Mouse (Mus musculus) thymus, adult 2 months (tissue): ENCODE results near the gene Med25. TPM values are rescaled to one million over a fixed set of nuclear protein-coding genes. Genes with fewer than 3 reads are reported as not detected.

Experiments used
- DNase-seq: peaks from one replicate; pipeline ENCODE4 v3.0.0; 2021
- H3K27ac ChIP-seq: fragments of 200-500 bp; 2 replicates; pipeline ENCODE4 v1.5.1; 2012; ENCODE audit warnings: low read length, control low read depth; ENCODE audit not compliant: control insufficient read depth, insufficient read depth
- H3K27me3 ChIP-seq: fragments of 200-500 bp; 2 replicates; pipeline ENCODE4 v1.6.1; 2012; ENCODE audit warnings: mild to moderate bottlenecking, low read length, moderate library complexity, mixed read lengths; ENCODE audit not compliant: control insufficient read depth, insufficient read depth
- H3K36me3 ChIP-seq: fragments of 200-500 bp; 2 replicates; pipeline ENCODE4 v1.6.1; 2012; ENCODE audit warnings: mild to moderate bottlenecking, low read length, moderate library complexity; ENCODE audit not compliant: control insufficient read depth, insufficient read depth
- H3K4me1 ChIP-seq: fragments of 200-500 bp; replicated peaks from 2 replicates; pipeline ENCODE4 v1.6.1; 2012; ENCODE audit warnings: low read length; ENCODE audit not compliant: control insufficient read depth, insufficient read depth
- H3K4me3 ChIP-seq: fragments of 200-500 bp; 2 replicates; pipeline ENCODE4 v1.5.1; 2012; ENCODE audit warnings: mild to moderate bottlenecking, low read length, control low read depth, moderate library complexity; ENCODE audit not compliant: control insufficient read depth, insufficient read depth
- CTCF ChIP-seq: fragments of 200-500 bp; IDR thresholded peaks from 2 replicates; pipeline ENCODE4 v1.5.1; 2012; ENCODE audit warnings: mild to moderate bottlenecking, control low read depth, low read length, moderate library complexity, borderline replicate concordance; ENCODE audit not compliant: control insufficient read depth, poor library complexity, insufficient read depth; ENCODE audit errors: extremely low read depth
- POLR2A ChIP-seq: fragments of 200-500 bp; IDR thresholded peaks from 2 replicates; pipeline ENCODE4 v1.6.1; 2012; ENCODE audit warnings: mild to moderate bottlenecking, low read length, control low read depth, moderate library complexity; ENCODE audit not compliant: control insufficient read depth, poor library complexity, insufficient read depth; ENCODE audit errors: extremely low read depth
- WGBS: fragments of 180-500 bp; shearing (Covaris S2); methylation state at CpG from one replicate; pipeline ENCODE4 v1.1.7; 2018; 5-methylcytosine and 5-hydroxymethylcytosine counted together
- polyA plus RNA-seq: library from polyadenylated mRNA; depleted of rRNA; stranded (reverse); fragments of >200 nt; gene quantifications from 2 replicates; pipeline ENCODE4 v1.2.3, GENCODE M21; 2012

The Med25 gene
- polyA plus RNA-seq, 1 experiment = 220 TPM

GRCm38 (mm10) chr7:44905430-44905829 lies 12.9 kb upstream of the Med25 start:
- Histone ChIP-seq H3K27ac (no peak overlapping the region), H3K4me3 (no peak overlapping the region), H3K36me3 (peaks cover 25% of the 10 kb centered on the region), H3K27me3 (no peaks in the 10 kb centered on the region), H3K4me1 (peaks cover 14% of the 10 kb centered on the region)
- DNase-seq = no peak
- TF ChIP-seq POLR2A (no peak), CTCF (no peak)
- WGBS = 94% methylated on average over 20 of the region's 20 CpGs

GRCm38 (mm10) chr7:44901230-44901722 lies 8.8 kb upstream of the Med25 start:
- Histone ChIP-seq H3K4me1 (peaks cover 22% of the 10 kb centered on the region), H3K27me3 (no peaks in the 10 kb centered on the region), H3K36me3 (peaks cover 15% of the 10 kb centered on the region; the same call in 1 of the 2 replicates), H3K4me3 (peak overlapping the region; percentile 58), H3K27ac (peak overlapping the region; percentile 68)
- TF ChIP-seq POLR2A = peak; percentile 54; the same call in 1 of the 2 replicates
- TF ChIP-seq CTCF = peak; percentile 31; the same call in 1 of the 2 replicates
- WGBS = 23% methylated on average over 21 of the region's 21 CpGs
- DNase-seq = peak; percentile 65

GRCm38 (mm10) chr7:44900632-44901031 lies 8.1 kb upstream of the Med25 start:
- Histone ChIP-seq H3K36me3 (peaks cover 10% of the 10 kb centered on the region; the same call in 1 of the 2 replicates), H3K27ac (no peak overlapping the region; the same call in 1 of the 2 replicates), H3K4me3 (no peak overlapping the region), H3K4me1 (peaks cover 24% of the 10 kb centered on the region), H3K27me3 (no peaks in the 10 kb centered on the region)
- 99% methylated on average over 11 of the region's 11 CpGs for WGBS
- no peak for DNase-seq
- TF ChIP-seq CTCF (no peak), POLR2A (no peak)

GRCm38 (mm10) chr7:44898607-44899006 lies 6.1 kb upstream of the Med25 start:
- H3K4me1 ChIP-seq = peaks cover 26% of the 10 kb centered on the region
- DNase-seq = no peak
- H3K27me3 ChIP-seq = no peaks in the 10 kb centered on the region
- H3K4me3 ChIP-seq = no peak overlapping the region
- H3K27ac ChIP-seq = no peak overlapping the region
- H3K36me3 ChIP-seq = peaks cover 3% of the 10 kb centered on the region; the same call in 1 of the 2 replicates
- 76% methylated on average over 19 of the region's 19 CpGs for WGBS
- TF ChIP-seq POLR2A (no peak), CTCF (no peak)

- peaks cover 23% of the 10 kb centered on the region for H3K4me1 ChIP-seq
- 38% methylated on average over 10 of the region's 10 CpGs for WGBS
- DNase-seq = no peak
- H3K4me3 ChIP-seq = peak overlapping the region; percentile 97
- H3K27ac ChIP-seq = peak overlapping the region; percentile 57; the same call in 1 of the 2 replicates
- H3K27me3 ChIP-seq = no peaks in the 10 kb centered on the region
- no peaks in the 10 kb centered on the region for H3K36me3 ChIP-seq
- no peak for TF ChIP-seq CTCF
- no peak for TF ChIP-seq POLR2A
Observed at GRCm38 (mm10) chr7:44896499-44896898, 4.0 kb upstream of the Med25 start.

- H3K27me3 ChIP-seq = no peaks in the 10 kb centered on the region
- peaks cover 26% of the 10 kb centered on the region for H3K4me1 ChIP-seq
- no peaks in the 10 kb centered on the region for H3K36me3 ChIP-seq
- peak within 1 kb of the TSS; percentile 57 for H3K27ac ChIP-seq
- WGBS = under 1% methylated on average over 34 of the region's 34 CpGs
- DNase-seq = peak; percentile 83
- TF ChIP-seq POLR2A (0 out of 2 replicates have a peak, but pooled peaks have one; percentile 37), CTCF (peak; percentile 86)
- H3K4me3 ChIP-seq = peak within 1 kb of the TSS; percentile 97
Observed at GRCm38 (mm10) chr7:44895593-44896434, 3.3 kb upstream of the Med25 start, which contains the start of gene Fuz. Fuz (plus strand) TSS chr7:44896079.

- H3K27ac ChIP-seq = no peak overlapping the region
- H3K27me3 ChIP-seq = no peaks in the 10 kb centered on the region
- DNase-seq = no peak
- TF ChIP-seq CTCF (no peak), POLR2A (no peak)
- H3K36me3 ChIP-seq = no peaks in the 10 kb centered on the region
- peaks cover 28% of the 10 kb centered on the region for H3K4me1 ChIP-seq
- 49% methylated on average over 7 of the region's 7 CpGs for WGBS
- H3K4me3 ChIP-seq = no peak overlapping the region
Observed at GRCm38 (mm10) chr7:44895206-44895592, 2.7 kb upstream of the Med25 start.
